Mouse (Mus musculus): ENCODE measurements around the gene March2.

GRCm38 (mm10) chr17:33686760-33687159 lies 31.7 kb downstream of the March2 start, which contains the start of gene Hnrnpm:
- TF ChIP-seq POLR2A (IDR thresholded peaks at IDR 0.05; ENCODE audit: low read depth, low read length) (no peak), CTCF (IDR thresholded peaks at IDR 0.05; ENCODE audit: extremely low read depth, insufficient read length, insufficient replicate concordance, low read depth, low read length) (no peak)

All from small intestine, adult 2 months (tissue).